Comparison of ENCODE assay signal across 32 mouse cellular contexts in genomic region chr14:86691298-86691697, GRCm38 (mm10).
"Had no signal": no experiment of that assay in that cellular context is flagged by ENCODE, and none has a peak within 500 bp of the region (broad histone marks: within the 10 kb centered on the region; RNA-seq: fewer than 3 reads in every experiment).

No protein-coding gene starts in this region.

- H3K9me3 ChIP-seq: limb, embryonic 10.5 days; limb, embryonic 12.5 days; limb, embryonic 13.5 days; limb, embryonic 15.5 days; liver, embryonic 12.5 days; liver, embryonic 13.5 days; liver, embryonic 15.5 days; lung, embryonic 15.5 days; megakaryocyte, embryonic 14.5 days; midbrain, embryonic 10.5 days; midbrain, embryonic 12.5 days; midbrain, embryonic 13.5 days; midbrain, embryonic 15.5 days; neural tube, embryonic 12.5 days had no signal

- H3K9ac ChIP-seq: limb, embryonic 12.5 days; limb, embryonic 13.5 days; limb, embryonic 15.5 days; liver, embryonic 12.5 days; liver, embryonic 13.5 days; liver, embryonic 14.5 days; liver, embryonic 15.5 days; liver, postnatal 0 days; lung, embryonic 14.5 days; lung, embryonic 15.5 days; midbrain, embryonic 12.5 days; midbrain, embryonic 13.5 days; midbrain, embryonic 15.5 days; neural tube, embryonic 12.5 days had no signal

- DNase-seq: left cerebral cortex, postnatal 4 days; liver; liver, embryonic 13.5 days; liver, postnatal 0 days; lung, adult 18-20 months; lung, adult 2 months; lung, embryonic 14.5 days; lung, postnatal 10 days; lung, postnatal 14 days; lung, postnatal 36 days; lung, postnatal 4 days; midbrain, embryonic 14.5 days had no signal

- H3K4me2 ChIP-seq: limb, embryonic 12.5 days; limb, embryonic 13.5 days; limb, embryonic 15.5 days; liver, embryonic 11.5 days; liver, embryonic 12.5 days; liver, embryonic 13.5 days; liver, embryonic 15.5 days; lung, embryonic 14.5 days; lung, embryonic 15.5 days; midbrain, embryonic 11.5 days; midbrain, embryonic 12.5 days; midbrain, embryonic 13.5 days; midbrain, embryonic 15.5 days; neural tube, embryonic 12.5 days had no signal

- ATAC-seq: liver, embryonic 12.5 days; liver, postnatal 0 days; lung, postnatal 0 days; midbrain, embryonic 13.5 days; midbrain, embryonic 15.5 days; midbrain, embryonic 16.5 days had no signal

- H3K27me3 ChIP-seq: limb, embryonic 12.5 days; limb, embryonic 13.5 days; limb, embryonic 15.5 days; liver, embryonic 12.5 days; liver, embryonic 13.5 days; liver, embryonic 15.5 days; lung, embryonic 15.5 days; megakaryocyte, embryonic 14.5 days; midbrain, embryonic 12.5 days; midbrain, embryonic 13.5 days; midbrain, embryonic 15.5 days; neural tube, embryonic 12.5 days had no signal

- H3K27ac ChIP-seq: limb, embryonic 12.5 days; limb, embryonic 13.5 days; limb, embryonic 15.5 days; liver, embryonic 12.5 days; liver, embryonic 13.5 days; liver, embryonic 14.5 days; liver, embryonic 15.5 days; lung, embryonic 15.5 days; macrophage; midbrain, embryonic 10.5 days; midbrain, embryonic 12.5 days; midbrain, embryonic 13.5 days; midbrain, embryonic 15.5 days; neural tube, embryonic 12.5 days had no signal

- H3K4me3 ChIP-seq: limb, embryonic 10.5 days; limb, embryonic 12.5 days; limb, embryonic 13.5 days; limb, embryonic 15.5 days; liver, embryonic 12.5 days; liver, embryonic 13.5 days; liver, embryonic 15.5 days; lung, embryonic 15.5 days; megakaryocyte, embryonic 14.5 days; midbrain, embryonic 10.5 days; midbrain, embryonic 12.5 days; midbrain, embryonic 13.5 days; midbrain, embryonic 15.5 days; myocyte; neural tube, embryonic 12.5 days had no signal

- H3K36me3 ChIP-seq: limb, embryonic 10.5 days; limb, embryonic 12.5 days; limb, embryonic 13.5 days; limb, embryonic 15.5 days; liver, embryonic 12.5 days; liver, embryonic 13.5 days; liver, embryonic 15.5 days; lung, embryonic 15.5 days; midbrain, embryonic 10.5 days; midbrain, embryonic 12.5 days; midbrain, embryonic 13.5 days; midbrain, embryonic 15.5 days; neural tube, embryonic 12.5 days had no signal

- H3K4me1 ChIP-seq: limb, embryonic 15.5 days; liver, embryonic 12.5 days; liver, embryonic 13.5 days; liver, embryonic 15.5 days; lung, embryonic 15.5 days; midbrain, embryonic 10.5 days; midbrain, embryonic 12.5 days; midbrain, embryonic 13.5 days; midbrain, embryonic 15.5 days; neural tube, embryonic 12.5 days had no signal
